Mouse (Mus musculus): ENCODE measurements around the gene Mcts2.

Mcts2 gene

GRCm38 (mm10) chr2:152726213-152726612 lies 39.4 kb downstream of the Mcts2 start:
- DNase-seq (ENCODE audit: low spot score) = no peak

GRCm38 (mm10) chr2:152726751-152727335 lies 40.0 kb downstream of the Mcts2 start:
- DNase-seq (ENCODE audit: low spot score) = no peak

- no peak for DNase-seq (ENCODE audit: low spot score)
These were observed 41.1 kb downstream of the Mcts2 start for GRCm38 (mm10) chr2:152727795-152728510.

DNA sequence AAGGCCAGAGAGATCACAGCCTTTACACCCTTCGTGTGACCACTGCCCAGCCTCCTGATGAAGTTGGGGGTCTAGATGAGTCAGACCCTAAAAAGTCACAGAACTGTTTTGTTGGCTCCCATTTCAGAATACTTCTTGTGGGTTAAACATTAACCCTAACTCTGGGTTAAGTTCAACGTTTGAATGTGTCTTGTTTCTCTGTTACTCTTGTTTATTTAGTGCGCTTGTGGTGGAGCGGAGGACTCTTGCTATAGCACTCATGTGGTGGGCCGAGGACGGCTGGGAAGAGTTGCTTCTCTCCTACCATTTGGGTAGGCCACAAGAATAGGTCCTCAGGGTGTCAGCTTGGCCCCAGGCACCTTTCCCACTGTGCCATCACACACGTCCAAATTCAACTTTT lies 41.8 kb downstream of the Mcts2 start:
- DNase-seq (ENCODE audit: low spot score) = no peak

DNA sequence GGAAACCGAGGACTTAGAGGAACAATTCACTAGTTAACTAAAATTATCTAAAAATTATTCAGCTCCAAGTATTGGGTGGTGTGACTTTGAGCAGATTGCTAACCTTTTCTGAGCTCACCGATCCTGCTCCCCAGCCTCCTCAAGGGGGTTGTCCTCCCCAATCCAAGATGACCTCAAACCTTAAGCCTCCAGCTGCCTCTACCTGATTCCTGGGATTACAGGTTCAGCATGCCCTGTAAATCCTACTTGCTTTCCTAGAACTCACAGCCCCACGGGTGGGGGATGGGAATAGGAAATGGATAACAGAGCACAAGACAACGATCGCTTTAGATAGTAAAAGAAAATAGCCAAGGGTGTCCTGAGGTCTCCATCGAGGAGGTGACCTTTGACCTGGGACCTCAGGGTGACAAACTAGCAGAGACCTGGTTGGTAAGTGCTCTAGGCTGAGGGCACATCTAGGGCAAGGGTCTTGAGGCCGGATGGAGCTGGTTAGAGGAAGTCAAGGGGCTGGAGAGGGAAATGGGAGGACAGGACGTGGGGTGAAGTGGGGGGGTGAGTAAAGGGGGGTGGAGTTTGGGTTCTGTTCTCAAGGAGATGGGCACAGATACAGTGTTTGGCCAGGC lies 42.3 kb downstream of the Mcts2 start:
- DNase-seq (ENCODE audit: low spot score) = no peak

DNA sequence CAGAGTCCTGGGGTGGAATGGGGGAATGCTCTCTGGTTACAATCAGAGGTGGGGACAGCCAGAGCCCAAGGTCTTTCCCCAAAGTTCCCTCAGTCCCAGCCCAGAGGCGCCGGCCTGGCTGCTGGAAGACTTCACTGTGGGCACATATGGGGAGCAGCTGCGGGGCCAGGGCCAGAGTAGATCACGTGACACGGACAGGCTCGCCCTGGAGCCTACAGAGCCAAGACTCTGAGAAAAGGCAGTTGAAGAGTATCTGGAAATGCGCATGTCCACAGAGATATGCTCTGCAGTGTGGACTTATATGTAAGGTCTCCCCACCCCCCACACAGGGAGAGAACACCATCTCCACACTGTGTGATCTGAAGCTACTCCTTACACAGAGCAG lies 42.8 kb downstream of the Mcts2 start:
- no peak for DNase-seq (ENCODE audit: low spot score)

GRCm38 (mm10) chr2:152733201-152733600 lies 46.4 kb downstream of the Mcts2 start:
- DNase-seq (ENCODE audit: low spot score) = no peak

GRCm38 (mm10) chr2:152734501-152734900 lies 47.7 kb downstream of the Mcts2 start:
- no peak for DNase-seq (ENCODE audit: low spot score)

DNA sequence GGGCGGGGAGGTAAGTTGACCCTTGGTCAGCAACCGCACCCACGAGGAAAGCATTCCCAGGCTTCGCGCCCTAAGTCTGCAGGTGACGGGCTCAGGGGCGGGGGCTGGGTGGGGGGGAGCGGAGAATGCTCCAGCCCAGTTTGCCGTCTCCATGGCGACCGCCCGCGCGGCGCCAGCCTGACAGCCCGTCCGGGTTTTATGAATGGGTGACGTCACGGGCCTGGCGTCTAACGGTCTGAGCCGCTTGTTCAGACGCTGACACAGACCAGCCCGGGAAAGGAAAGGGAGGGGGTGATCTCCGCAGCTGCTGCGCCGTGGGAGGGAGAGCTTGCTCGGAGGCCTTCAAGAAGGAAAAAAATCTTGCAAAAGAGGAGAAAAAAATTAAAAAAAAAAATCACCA lies 48.1 kb downstream of the Mcts2 start:
- peak; percentile 59 for DNase-seq (ENCODE audit: low spot score)

GRCm38 (mm10) chr2:152736090-152736601 lies 49.3 kb downstream of the Mcts2 start, which contains the start of gene Id1:
Gene Id1, plus strand, starts transcription at chr2:152736251.
- no peak for DNase-seq (ENCODE audit: low spot score)

DNA sequence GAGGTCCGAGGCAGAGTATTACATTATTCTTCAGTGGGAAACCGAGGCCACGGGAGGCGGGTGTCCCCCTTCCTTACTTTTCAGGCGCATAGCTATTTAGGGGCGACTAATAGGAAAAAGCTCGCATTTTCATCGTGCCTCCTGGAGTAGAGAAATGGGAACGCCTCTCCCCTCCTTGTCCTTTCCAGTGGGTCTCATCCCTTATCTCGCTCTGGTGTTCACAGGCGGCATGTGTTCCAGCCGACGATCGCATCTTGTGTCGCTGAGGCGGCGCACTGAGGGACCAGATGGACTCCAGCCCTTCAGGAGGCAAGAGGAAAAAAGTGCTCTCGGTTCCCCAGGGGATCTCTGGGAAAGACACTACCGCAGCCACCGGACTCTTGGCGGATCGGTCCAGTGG lies 49.9 kb downstream of the Mcts2 start:
- no peak for DNase-seq (ENCODE audit: low spot score)
